Mouse (Mus musculus) embryonic fibroblast, embryonic 13.5 days (primary cell): Measurements from ENCODE around the gene Scfd2. TPM values are rescaled to one million over a fixed set of nuclear protein-coding genes. Genes with fewer than 3 reads are reported as not detected.

Experiments used
- H3K27ac ChIP-seq: 2 replicates; pipeline ENCODE4 v1.5.1; 2012; ENCODE audit warnings: low read length, control low read depth, inconsistent platforms; ENCODE audit not compliant: insufficient read depth
- H3K4me1 ChIP-seq: 2 replicates; pipeline ENCODE4 v1.6.1; 2011; ENCODE audit warnings: low read length; ENCODE audit not compliant: control insufficient read depth, insufficient read depth
- H3K4me3 ChIP-seq: 2 replicates; pipeline ENCODE4 v1.5.1; 2011; ENCODE audit warnings: mild to moderate bottlenecking, control low read depth, low read length; ENCODE audit not compliant: insufficient read depth
- CTCF ChIP-seq: IDR thresholded peaks from 2 replicates; pipeline ENCODE4 v1.5.1; 2011; ENCODE audit warnings: mild to moderate bottlenecking, control low read depth, low read length, moderate library complexity, borderline replicate concordance; ENCODE audit not compliant: insufficient read depth
- POLR2A ChIP-seq: IDR thresholded peaks from 2 replicates; pipeline ENCODE4 v1.6.1; 2011; ENCODE audit warnings: low read depth, mild to moderate bottlenecking, control low read depth, low read length, moderate library complexity
- polyA plus RNA-seq: library from polyadenylated mRNA; stranded (reverse); fragments of >200 nt; gene quantifications from 2 replicates; pipeline ENCODE4 v1.2.4, GENCODE M21; 2011; ENCODE audit warnings: low read depth; ENCODE audit not compliant: missing spikeins, insufficient read length

The Scfd2 gene
- polyA plus RNA-seq, 1 experiment, result 11.4 TPM

DNA sequence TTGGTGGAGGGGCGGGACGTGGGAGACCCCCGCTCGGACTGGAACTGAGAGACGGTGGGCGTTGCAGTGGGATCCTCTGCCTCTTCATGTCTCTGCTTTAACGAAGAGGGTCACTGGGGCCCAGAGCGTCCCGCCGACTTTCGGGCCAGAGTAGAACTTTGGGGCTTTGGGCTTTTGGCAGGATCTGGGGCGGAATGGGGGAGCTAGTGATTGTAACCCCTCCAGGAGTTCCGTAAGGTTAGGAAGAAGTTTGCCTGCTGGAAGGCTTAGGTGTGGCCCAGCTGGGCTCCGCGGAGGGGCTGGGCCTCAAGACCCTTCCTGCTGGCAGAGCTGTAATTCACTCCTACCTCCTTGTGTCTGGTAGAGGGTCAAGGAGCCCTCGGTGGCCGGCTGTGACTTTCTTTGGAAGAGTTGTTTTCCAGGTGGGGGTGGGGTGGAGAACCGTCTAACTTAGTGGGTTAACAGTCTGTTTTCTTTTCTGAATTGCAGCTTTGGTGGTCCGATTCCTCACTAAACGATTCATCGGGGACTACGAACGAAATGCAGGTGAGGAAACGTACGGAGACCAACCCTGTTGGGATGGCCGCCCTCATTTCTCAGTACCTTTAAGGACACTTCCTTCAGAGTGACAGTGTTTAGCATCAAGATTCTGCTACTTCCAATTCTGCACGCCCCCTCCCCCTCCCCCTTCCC lies 335.8 kb downstream of the Scfd2 start:
- TF ChIP-seq POLR2A (0 out of 2 replicates have a peak, but pooled peaks have one; percentile 23), CTCF (no peak)
- Histone ChIP-seq H3K4me3 (peak overlapping the region; percentile 98), H3K4me1 (peaks cover 3% of the 10 kb centered on the region)

DNA sequence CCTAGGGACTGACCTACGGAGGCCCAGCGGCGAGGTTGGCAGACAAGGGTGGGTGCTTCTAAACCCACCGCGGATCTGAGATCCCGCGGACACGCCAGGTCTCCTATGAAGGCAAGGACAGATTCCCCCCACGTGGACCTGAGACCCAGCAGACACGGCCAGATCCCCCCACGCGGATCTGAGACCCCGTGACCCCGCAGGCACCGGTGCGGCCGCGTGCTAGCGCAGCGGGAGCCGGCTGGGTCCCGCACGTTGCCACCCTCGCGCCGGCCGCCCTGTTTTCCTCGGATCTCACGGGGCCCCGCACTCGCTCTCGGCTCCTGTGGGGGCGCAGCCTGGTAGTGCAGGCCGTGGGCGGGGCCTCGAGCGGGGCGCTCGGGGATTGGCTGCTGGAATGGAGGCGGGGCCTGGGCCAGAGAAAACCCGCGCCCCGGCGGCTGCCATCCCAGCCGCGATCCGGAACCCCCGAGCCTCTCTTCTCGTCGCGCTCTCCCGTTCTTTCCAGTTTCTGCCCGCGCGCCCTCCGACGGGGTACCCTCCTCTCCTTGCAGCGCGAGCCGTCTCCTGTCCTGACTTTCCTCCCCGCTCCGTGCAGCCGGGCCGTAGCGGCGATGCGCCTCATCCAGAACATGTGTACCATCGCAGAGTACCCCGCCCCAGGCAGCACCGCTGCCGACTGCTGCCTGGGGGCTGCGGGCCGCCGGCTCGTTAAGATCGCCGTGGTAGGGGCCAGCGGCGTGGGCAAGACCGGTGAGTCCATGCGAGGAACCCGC lies 336.5 kb downstream of the Scfd2 start, which contains the start of gene Rasl11b:
Rasl11b (plus strand) TSS at position 446 of the 773 bp plus-strand sequence.
- Histone ChIP-seq H3K4me3 (peak within 1 kb of the TSS; percentile 98), H3K27ac (peak within 1 kb of the TSS; percentile 37), H3K4me1 (peaks cover 3% of the 10 kb centered on the region)
- TF ChIP-seq POLR2A (peak; percentile 99), CTCF (no peak)

More for the DNA sequence above, 335.8 kb downstream of the Scfd2 start:
- H3K27ac ChIP-seq, result peak overlapping the region; percentile 37

DNA sequence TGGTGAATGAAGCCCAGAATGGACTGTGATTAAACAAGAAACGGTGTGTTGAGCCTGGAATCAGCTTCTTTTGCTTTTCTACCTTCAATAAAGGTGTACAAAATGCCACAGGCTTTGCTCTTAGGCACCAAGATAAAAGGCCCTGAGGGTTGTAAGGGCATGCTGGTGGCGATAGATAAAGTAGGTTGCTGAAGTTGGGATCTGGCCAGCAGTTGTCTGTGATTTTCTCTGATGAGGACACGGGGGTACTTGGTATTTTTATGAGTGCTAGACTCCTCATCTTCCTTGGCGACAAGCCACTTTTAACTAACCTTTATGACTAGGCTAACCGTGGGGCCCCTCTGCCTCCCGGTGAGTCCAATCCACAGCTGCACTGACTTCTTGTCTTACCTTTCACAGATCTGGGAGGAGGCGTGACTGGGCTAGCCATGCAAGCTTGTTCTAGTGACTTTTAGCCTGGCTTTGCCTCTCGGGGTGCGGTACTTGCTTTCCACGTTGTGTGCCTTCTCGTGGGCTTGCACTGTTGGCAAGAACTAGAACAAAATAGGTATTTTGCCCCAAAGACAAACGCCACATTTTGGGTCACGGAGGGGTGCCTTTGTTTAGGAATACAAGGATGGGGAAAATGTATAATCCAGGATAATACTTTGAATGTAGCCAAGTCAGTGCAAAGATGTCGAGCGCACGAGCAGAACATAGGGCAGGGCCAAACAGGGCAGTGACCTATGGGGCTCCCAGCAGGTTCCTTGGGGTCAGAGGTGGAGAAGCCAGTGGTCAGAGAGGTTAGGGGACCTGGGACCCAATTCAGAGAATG lies 337.3 kb downstream of the Scfd2 start:
- H3K4me3 ChIP-seq, result peak overlapping the region; percentile 28
- H3K27ac ChIP-seq, result no peak overlapping the region
- H3K4me1 ChIP-seq, result no peaks in the 10 kb centered on the region; the same call in none of the 2 replicates
- TF ChIP-seq POLR2A, result no peak
- no peak for TF ChIP-seq CTCF

DNA sequence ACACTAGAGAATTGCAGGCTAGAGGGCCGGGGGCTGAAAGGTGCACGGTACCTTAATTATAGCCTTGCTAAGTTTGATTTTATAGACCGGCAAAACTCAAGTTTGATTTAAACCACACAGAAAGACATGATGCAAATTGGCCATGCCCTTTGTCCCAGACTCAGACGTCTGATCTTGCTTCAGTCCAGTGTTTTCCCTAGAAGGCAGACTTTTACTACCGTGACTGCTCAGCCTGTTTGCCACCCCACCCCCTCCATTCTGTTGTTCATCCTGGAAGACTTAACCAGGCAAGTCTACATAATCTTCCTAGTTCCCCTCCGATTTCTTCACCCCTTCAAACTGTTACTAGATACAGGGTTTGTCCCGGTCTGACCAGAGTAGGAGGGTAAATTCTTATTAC lies 337.9 kb downstream of the Scfd2 start:
- no peak overlapping the region for H3K4me3 ChIP-seq
- TF ChIP-seq CTCF (no peak), POLR2A (no peak)
- H3K4me1 ChIP-seq, result no peaks in the 10 kb centered on the region; the same call in none of the 2 replicates
- H3K27ac ChIP-seq, result no peak overlapping the region

DNA sequence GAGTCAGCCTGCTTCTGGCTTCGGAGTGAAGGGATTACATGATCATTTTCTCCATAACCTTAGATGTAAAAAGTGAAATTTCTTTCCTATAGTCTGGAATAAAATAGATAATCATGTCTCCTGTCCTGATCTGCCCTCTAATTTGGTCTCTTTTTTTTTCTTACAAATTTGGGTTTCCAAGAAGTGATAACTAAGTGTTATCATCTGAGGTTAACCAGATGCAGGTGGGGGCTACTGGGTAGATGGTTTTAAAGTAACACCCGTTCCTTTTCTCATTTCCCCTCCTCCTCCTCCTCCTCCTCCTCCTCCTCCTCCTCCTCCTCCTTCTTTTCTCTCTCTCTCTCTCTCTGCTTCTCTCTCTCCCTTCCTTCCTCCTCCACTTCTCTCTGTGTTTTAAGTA lies 338.6 kb downstream of the Scfd2 start:
- Histone ChIP-seq H3K4me1 (no peaks in the 10 kb centered on the region; the same call in none of the 2 replicates), H3K4me3 (no peak overlapping the region), H3K27ac (no peak overlapping the region)
- TF ChIP-seq CTCF, result no peak
- TF ChIP-seq POLR2A, result no peak

DNA sequence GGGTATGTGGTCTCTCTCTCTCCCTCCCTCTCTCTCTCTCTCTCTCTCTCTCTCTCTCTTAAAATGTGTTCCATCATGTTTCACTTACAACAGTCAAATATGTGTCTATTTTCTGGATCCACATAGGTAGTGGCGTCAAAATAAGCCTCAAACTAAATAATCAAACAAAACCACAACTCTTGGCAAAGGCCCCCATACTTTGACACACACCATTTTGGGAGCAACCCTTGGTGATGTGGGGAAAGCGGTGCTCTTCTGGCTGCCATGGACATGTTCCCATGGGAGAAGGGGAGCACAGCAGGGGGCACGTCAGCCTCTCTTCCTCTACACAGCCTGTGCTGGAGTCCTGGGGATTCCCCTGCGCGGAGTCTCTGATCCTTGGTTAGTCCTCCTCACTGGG lies 340.6 kb downstream of the Scfd2 start:
- Histone ChIP-seq H3K4me3 (no peak overlapping the region), H3K4me1 (no peaks in the 10 kb centered on the region; the same call in none of the 2 replicates), H3K27ac (no peak overlapping the region)
- no peak for TF ChIP-seq POLR2A
- no peak for TF ChIP-seq CTCF

DNA sequence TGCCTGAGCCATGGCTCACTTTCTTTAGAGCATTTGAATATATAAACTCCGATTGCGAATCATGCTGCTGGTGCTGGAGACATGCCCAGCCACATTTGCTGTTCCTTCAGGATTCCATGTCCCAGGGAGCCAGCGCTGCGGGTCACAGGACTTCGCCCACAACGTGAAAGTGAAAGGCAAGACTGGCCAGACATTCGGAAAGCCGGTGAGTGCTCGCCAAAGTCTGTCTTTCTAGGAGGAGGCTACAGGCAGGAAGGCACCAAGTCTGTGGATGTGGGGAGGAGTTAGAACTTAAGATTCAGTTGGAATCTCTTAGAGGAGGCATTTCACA lies 341.4 kb downstream of the Scfd2 start:
- Histone ChIP-seq H3K4me3 (no peak overlapping the region), H3K27ac (peak overlapping the region; percentile 1; the same call in 1 of the 2 replicates), H3K4me1 (no peaks in the 10 kb centered on the region; the same call in none of the 2 replicates)
- no peak for TF ChIP-seq CTCF
- TF ChIP-seq POLR2A, result no peak

DNA sequence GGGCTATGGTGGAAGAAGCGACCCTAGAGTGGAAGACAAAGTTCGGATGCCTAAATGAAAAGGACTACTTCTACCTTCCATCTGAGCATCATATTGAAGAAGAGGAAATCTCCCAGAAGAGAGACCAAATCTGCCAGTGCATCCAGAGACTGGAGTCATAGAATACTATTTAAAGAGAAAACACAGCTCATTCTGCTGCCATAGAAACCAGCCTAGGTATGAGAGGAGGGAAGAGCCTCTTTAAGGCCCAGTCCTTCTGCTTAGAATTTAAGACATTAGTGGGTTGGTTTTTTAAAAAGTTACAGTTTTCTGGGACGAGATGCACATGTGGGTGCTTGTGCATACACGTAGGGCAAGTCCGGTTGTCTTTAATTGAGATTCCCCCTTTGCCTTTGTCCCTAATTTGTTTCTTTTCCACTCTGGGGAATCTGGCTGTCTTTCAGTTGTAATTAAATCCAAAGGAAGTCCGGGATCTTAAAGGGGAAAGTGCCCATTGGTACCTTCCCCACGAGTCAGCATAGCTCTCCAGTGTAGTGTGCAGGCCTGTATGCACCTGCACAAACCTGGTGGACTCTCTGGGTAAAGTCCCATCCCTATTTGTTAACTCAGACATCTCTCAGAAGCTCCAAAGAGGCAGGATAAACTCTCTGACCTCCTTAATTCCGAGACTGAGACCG lies 341.9 kb downstream of the Scfd2 start:
- Histone ChIP-seq H3K4me1 (no peaks in the 10 kb centered on the region; the same call in none of the 2 replicates), H3K27ac (peak overlapping the region; percentile 1; the same call in 1 of the 2 replicates), H3K4me3 (no peak overlapping the region)
- TF ChIP-seq POLR2A (no peak), CTCF (no peak)

DNA sequence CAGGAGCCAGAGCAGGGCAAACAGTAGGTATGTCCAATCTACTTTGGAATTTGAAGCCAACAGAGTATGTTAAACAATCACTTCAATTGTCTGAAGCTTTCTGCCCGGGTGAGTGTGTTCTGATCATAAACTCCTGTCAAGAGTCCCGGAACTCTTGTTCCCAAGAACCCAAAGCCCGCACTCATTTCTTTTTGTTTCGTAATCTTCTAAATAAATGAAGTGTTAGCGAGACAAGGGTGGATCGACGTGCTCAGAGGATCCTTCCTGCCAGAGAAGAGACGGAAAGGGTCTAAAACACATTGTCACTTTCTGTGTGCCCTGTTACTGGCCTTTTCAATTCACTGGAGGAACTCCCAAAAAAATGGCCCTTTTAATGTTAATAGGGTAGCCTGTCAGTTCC lies 342.7 kb downstream of the Scfd2 start:
- Histone ChIP-seq H3K27ac (no peak overlapping the region), H3K4me1 (no peaks in the 10 kb centered on the region; the same call in none of the 2 replicates), H3K4me3 (no peak overlapping the region)
- no peak for TF ChIP-seq CTCF
- TF ChIP-seq POLR2A, result no peak
